Mouse (Mus musculus) heart, postnatal 10 days (tissue): ENCODE measurements at regions not wholly inside any gene's neighbourhood (a gene's known extent, or its start where the extent isn't known, plus 50 kb on each side); places are given as distances from the start of the nearest gene placed in this dataset.
"Not testable (repeated sequence)": the region's sequence is repeated elsewhere in the genome, so short reads cannot be mapped to it uniquely, and the experiment has no call there.

Experiments used
- DNase-seq, 2 experiments: peaks; one replicate each; pipeline ENCODE4 v3.0.0; 2021
- intact Hi-C: fragments of 180-260 bp; cut with DNase I; formaldehyde crosslinking; loops from one replicate; pipeline ENCODE4 v1.15.1; 2025

- intact Hi-C loops, result no loop called here
- no peak for DNase-seq
Measured at GRCm38 (mm10) chr3:54540540-54541080, 152.0 kb upstream of the Supt20 start.

DNA sequence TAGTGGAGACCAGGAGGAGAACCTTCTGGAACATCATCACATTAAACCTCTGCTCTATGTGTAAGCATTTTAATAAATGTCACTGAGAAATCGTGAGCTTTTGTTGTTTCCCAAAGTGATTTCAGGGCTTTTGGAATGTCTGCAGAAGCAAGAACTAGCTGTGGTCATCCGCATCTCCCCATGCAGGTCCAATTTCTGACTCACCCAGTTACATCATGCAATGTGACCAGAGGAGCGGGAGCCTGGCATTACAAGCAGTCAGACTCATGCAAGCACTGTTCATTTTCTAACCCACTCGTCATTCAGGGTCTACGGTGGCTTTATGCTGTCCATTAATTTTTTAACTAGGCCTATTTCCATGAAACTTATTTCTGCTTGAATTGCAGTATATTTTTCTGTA lies 151.2 kb upstream of the Supt20 start:
- peak; percentile 54 to 55 for DNase-seq
- intact Hi-C loops, result no loop called here

DNA sequence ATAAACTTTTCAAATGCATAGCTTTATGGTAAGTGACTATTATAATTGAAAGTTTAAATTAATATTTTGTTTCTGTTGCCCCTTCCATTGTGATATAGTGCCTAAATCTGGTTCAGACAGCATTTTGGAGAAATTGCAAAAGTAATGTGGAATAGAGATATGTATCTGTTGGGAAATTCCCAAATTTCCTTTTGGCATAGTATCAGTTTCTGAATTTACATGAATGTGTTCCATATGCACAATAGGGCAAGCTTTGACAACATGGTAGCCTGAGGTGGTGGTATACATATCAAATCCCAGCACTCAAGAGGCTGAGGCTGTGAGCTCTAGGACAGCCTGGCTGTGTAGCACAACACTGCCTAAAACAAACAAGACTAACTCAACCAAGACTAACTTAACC lies 147.2 kb upstream of the Supt20 start:
- intact Hi-C loops, result no loop called here
- no peak for DNase-seq

GRCm38 (mm10) chr3:54551908-54552307 lies 140.7 kb upstream of the Supt20 start:
- peak; percentile 57 to 63 for DNase-seq
- intact Hi-C loops, result no loop called here

DNA sequence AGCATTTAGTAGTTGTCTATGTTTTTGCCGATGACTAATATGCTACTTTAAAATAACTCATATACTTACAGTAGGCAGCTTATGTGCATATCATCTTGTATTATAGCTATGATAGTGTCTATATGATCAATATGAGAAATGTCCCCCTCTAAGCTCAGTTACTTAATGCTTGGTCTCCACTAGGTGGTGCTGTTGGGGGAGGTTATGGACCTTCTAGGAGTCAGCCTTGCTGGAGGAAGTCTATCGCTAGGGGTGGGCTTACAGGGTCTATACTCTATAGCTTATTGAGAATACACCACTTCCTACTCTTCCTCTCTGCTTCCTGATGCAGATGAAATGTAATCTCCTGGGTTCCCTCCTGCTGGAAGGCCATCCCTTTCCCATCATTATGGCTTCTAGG lies 136.7 kb upstream of the Supt20 start:
- intact Hi-C loops, result no loop called here
- no peak for DNase-seq

DNA sequence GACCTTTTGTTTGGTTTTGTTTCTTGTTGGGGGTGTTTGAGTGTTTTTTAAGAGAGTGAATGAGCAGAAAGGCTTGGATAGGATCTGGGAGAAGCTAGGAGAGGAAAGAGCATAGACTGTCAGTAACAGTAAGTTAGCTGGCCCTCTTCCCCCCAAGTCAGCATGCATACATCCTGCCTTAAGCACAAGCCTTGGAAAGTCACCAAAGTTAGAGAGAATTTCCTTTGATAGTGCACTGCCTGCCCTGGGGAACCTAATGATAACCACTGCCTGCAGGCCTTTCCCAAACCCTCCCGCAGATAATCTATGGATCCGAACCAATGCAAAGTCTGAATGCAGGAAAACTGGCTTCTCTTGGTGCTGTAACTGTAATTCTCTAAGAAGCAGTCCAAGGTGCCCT lies 133.6 kb upstream of the Supt20 start:
- intact Hi-C loops, result no loop called here
- no peak for DNase-seq

DNA sequence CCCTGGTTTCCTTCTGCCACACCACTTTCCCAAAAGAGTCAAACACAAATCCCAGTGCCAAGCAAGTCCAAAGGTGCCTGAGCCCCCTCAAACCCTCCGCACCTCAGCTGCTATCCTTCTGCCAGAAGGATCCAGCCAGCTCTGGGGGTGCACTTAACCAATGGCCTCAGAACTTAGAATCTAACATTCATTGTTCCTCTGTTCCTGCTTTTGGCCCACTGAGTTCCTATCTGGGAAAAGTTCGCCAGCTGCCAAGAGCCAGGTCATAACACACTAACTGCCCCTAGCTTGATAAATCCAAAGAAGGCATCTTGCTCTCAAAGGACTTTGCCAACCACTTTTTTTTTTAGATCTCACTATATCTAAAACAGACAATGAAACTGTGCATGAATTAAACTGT lies 133.1 kb upstream of the Supt20 start:
- peak in 1 of 2 experiments; percentile 17 for DNase-seq

DNA sequence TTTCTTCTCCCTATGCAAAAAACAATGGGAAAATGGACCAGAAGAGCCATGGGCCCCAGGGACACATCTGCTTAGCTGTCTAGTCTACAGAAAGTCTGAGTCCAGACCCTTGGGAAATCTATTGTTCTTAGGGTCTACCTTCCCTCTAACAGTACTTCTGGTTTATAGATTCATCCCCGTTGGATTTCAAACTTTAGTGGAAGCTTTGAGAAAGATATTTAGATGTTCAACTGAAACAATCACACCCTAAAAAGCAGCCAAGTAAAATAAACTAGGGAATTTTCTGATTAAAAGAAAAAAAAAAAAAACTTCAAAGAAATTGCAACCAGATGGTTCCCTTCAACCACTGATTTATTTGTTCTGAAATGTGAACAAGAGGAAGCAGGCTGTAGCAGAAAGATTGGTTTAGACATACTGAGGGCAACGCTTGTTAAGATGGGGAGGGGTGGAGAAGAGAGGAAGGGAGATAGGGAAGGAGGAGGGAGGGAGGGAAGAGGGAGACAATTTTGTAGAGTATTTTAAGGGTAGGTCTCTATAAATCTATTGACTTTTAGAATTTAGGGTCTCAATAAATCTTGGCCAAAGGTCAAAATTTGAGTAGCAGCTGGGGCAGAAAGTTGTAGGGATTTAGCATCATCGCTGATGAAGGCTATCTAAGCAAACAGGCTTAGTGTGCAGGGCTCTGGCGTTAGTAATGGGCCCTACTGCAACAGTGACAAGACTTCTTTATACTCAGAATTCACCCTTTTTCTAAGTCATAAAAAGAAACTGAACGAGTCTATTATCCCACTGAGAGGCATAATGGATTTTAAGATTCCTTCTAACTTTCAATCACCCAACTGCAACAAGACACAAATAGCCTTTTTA lies 132.3 kb upstream of the Supt20 start:
- intact Hi-C loops, result no loop called here

More for the DNA sequence above, 133.1 kb upstream of the Supt20 start:
- intact Hi-C loops, result no loop called here

GRCm38 (mm10) chr3:54567329-54567728 lies 125.3 kb upstream of the Supt20 start:
- intact Hi-C loops, result no loop called here
- no peak for DNase-seq

More for the DNA sequence above, 132.3 kb upstream of the Supt20 start:
- peak in 1 of 2 experiments; percentile 18 for DNase-seq

DNA sequence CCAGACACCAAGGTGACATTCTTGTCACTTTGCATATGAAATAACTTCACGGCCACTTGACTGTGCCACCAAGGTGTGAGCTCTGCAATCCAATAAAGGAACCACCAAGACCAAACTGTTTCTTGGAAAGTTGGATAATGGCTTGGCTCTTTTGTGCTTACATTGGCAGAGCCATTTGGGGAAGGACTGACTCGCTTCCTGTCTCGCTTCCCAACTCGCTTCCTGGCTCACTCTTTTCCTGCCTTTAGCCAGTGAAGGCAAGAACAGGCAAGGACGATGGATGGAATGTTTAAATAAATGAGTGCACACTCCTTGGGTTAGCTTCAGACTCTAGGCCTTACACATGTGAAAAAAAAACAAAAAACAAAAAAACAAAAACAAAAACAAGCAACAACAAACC lies 124.5 kb upstream of the Supt20 start:
- intact Hi-C loops, result no loop called here

GRCm38 (mm10) chr3:54570501-54570900 lies 122.1 kb upstream of the Supt20 start:
- intact Hi-C loops, result no loop called here
- DNase-seq, result no peak

More for the DNA sequence above, 124.5 kb upstream of the Supt20 start:
- peak; percentile 31 for DNase-seq

- intact Hi-C loops, result no loop called here
- DNase-seq, result no peak
Measured at GRCm38 (mm10) chr3:54577851-54578250, 114.8 kb upstream of the Supt20 start.

- intact Hi-C loops, result no loop called here
- no peak for DNase-seq
Measured at GRCm38 (mm10) chr3:54579425-54579824, 113.2 kb upstream of the Supt20 start.

- intact Hi-C loops, result no loop called here
- no peak for DNase-seq
Measured at GRCm38 (mm10) chr3:54580339-54580738, 112.3 kb upstream of the Supt20 start.

- intact Hi-C loops, DNase-seq: not testable (repeated sequence)
Measured at GRCm38 (mm10) chr3:54585781-54586180, 106.8 kb upstream of the Supt20 start.

- no peak for DNase-seq
- intact Hi-C loops, result no loop called here
Measured at GRCm38 (mm10) chr3:54587127-54587995, 105.2 kb upstream of the Supt20 start.

GRCm38 (mm10) chr3:54588198-54588597 lies 104.4 kb upstream of the Supt20 start:
- DNase-seq, result no peak
- intact Hi-C loops, result no loop called here

DNA sequence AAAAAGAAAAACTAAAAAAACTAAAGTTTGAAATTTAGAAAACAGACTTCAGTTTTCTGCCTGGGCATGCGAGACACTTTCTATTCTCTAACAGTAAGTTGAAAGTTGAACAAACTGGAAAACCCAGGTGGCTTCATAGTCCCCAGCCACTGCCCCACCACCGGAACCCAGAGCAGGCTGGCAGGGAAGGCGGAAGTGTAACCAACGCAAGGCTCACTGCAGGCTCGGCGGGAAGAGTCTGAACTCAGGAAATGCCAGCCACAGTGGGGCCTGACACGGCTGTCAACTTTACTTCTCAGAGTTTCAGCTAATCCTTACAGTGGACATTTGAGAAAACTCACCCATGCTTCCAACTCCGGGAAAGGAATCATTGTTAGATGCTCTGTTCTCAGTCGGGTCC lies 102.6 kb upstream of the Supt20 start:
- intact Hi-C loops, result no loop called here
- no peak for DNase-seq

- no peak for DNase-seq
- intact Hi-C loops, result no loop called here
Measured at GRCm38 (mm10) chr3:54591160-54591559, 101.4 kb upstream of the Supt20 start.

DNA sequence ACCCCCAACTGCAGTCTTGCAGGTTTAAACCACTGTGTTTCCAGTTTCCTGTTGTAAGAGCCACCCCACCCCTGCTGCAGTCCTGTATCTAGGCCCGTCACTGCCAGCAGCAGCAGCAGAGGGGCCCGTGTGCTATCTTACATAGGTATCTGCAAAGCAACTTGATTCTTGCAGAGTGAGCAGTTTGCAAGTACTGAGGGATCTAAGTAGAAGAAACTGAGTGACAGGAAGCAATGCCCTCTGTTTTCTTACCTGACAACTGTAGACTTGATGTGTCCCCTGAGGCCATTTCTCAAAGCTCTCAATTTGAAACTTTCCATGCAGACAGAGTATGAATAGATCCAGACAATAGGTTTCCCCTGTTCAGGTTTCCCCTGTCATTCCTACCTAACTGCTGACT lies 100.5 kb upstream of the Supt20 start:
- no peak for DNase-seq
- intact Hi-C loops, result no loop called here

- DNase-seq, result no peak
- intact Hi-C loops, result no loop called here
Measured at GRCm38 (mm10) chr3:54592655-54593428, 99.8 kb upstream of the Supt20 start.
